Mouse (Mus musculus) hindbrain, embryonic 15.5 days (tissue): ENCODE results near the gene Gm9918. TPM values are rescaled to one million over a fixed set of nuclear protein-coding genes. Genes with fewer than 3 reads are reported as not detected.

Experiments
- ATAC-seq: fragments of 200-750 bp; cut with Nextera tagmentation; 2 replicates; pipeline ENCODE4 v1.8.0; 2017; ENCODE audit warnings: low read depth, moderate number of reproducible peaks, moderate TSS enrichment; ENCODE audit not compliant: low FRiP score
- H3K27ac ChIP-seq: fragments of 300-500 bp; sonication (generic); replicated peaks from 2 replicates; pipeline ENCODE4 v1.5.1; 2015; ENCODE audit warnings: mild to moderate bottlenecking, inconsistent platforms
- H3K27me3 ChIP-seq: fragments of 300-500 bp; sonication (generic); 2 replicates; pipeline ENCODE4 v1.6.1; 2015; ENCODE audit warnings: control low read depth, inconsistent platforms
- H3K36me3 ChIP-seq: fragments of 300-500 bp; sonication (generic); 2 replicates; pipeline ENCODE4 v1.6.1; 2015; ENCODE audit warnings: control low read depth, inconsistent platforms
- H3K4me1 ChIP-seq: fragments of 300-500 bp; sonication (generic); replicated peaks from 2 replicates; pipeline ENCODE4 v1.6.1; 2015; ENCODE audit warnings: control low read depth, inconsistent platforms
- H3K4me2 ChIP-seq: fragments of 300-500 bp; sonication (generic); 2 replicates; pipeline ENCODE4 v1.6.1; 2015; ENCODE audit warnings: moderate library complexity, mild to moderate bottlenecking, inconsistent platforms
- H3K4me3 ChIP-seq: fragments of 300-500 bp; sonication (generic); 2 replicates; pipeline ENCODE4 v1.5.1; 2015; ENCODE audit warnings: mild to moderate bottlenecking, inconsistent platforms
- H3K9ac ChIP-seq: fragments of 300-500 bp; sonication (generic); 2 replicates; pipeline ENCODE4 v1.6.1; 2015; ENCODE audit warnings: inconsistent platforms
- H3K9me3 ChIP-seq: fragments of 300-500 bp; sonication (generic); 2 replicates; pipeline ENCODE4 v1.6.1; 2016; ENCODE audit warnings: control low read depth, inconsistent platforms
- WGBS: fragments of 180-500 bp; shearing (Covaris S2); methylation state at CpG from one replicate; pipeline ENCODE4 v1.1.7; 2015; 5-methylcytosine and 5-hydroxymethylcytosine counted together
- polyA plus RNA-seq: library from polyadenylated mRNA; unstranded; fragments of >200 nt; fragmentation: Nextera tagmentation; extraction: Ambion mirVana; gene quantifications from 2 replicates; pipeline ENCODE4 v1.2.1, GENCODE M21; 2015

Gene Gm9918
- polyA plus RNA-seq, 1 experiment from 2014 or later = 0.06 TPM

DNA sequence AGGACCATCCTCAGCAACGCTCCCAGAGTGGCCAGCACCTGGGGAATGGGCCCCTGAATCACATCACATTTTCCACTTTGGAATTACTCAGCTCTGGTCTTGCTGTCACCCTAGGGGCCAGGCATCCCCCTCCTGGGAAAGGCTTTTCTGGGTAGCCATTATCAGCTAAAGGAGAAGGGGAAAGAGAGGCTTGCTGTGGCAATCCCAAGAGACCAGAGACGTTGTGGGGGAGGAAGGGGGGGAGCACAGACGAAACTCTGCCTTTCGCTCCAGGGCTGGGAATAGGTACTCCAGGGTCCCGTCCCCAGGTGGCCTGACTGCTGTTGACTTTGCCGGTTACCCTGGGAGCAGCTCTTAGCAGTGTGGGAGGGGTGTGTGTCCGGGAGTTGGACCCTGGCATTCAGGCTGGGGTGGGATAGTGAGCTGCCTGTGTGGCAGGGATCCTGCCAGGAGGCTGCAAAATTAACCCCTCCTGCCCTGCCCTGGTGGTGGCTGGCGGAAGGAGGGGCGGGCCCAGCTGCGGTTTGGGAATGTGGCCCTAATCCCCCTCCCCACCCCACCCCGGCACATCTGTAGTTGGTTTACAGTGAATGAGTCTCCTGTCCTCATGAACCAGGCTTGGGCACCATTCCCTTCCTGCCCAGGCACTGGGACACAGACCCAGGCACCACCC, 11.6 kb upstream of the Gm9918 start:
- Histone ChIP-seq H3K9me3 (no peaks in the 10 kb centered on the region), H3K4me3 (no peak overlapping the region), H3K4me2 (peak overlapping the region; percentile 93; the same call in 1 of the 2 replicates), H3K4me1 (peaks cover 23% of the 10 kb centered on the region), H3K27ac (no peak overlapping the region), H3K27me3 (peaks cover 42% of the 10 kb centered on the region), H3K36me3 (no peaks in the 10 kb centered on the region), H3K9ac (no peak overlapping the region)
- 12% methylated on average over 11 of the region's 11 CpGs for WGBS
- ATAC-seq = no peak

DNA sequence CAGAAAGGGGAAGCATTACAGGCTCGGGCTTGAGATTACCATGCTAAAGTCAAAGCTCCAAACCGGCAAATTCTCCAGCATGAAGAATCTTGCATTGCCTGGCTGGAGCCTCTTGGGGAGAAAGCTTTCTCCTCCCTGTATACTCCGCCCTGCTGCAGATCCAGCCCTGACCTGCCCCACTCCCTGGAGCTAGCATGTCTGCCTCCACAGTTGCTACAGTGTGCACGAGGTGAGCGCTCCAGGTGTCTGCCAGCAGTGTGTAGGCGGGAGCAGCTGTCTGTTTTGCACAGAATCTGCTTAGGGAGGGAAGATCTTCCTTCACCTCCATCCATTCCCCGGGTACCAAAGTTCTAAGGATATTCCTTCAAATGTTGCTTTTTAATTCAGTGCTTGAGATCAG, 7.8 kb upstream of the Gm9918 start:
- H3K4me1 ChIP-seq = peaks cover 13% of the 10 kb centered on the region
- no peak for ATAC-seq
- H3K4me3 ChIP-seq = no peak overlapping the region
- no peaks in the 10 kb centered on the region for H3K9me3 ChIP-seq
- no peak overlapping the region for H3K27ac ChIP-seq
- peaks cover 26% of the 10 kb centered on the region for H3K27me3 ChIP-seq
- H3K36me3 ChIP-seq = no peaks in the 10 kb centered on the region
- no peak overlapping the region for H3K4me2 ChIP-seq
- no peak overlapping the region for H3K9ac ChIP-seq
- 42% methylated on average over 7 of the region's 7 CpGs for WGBS

DNA sequence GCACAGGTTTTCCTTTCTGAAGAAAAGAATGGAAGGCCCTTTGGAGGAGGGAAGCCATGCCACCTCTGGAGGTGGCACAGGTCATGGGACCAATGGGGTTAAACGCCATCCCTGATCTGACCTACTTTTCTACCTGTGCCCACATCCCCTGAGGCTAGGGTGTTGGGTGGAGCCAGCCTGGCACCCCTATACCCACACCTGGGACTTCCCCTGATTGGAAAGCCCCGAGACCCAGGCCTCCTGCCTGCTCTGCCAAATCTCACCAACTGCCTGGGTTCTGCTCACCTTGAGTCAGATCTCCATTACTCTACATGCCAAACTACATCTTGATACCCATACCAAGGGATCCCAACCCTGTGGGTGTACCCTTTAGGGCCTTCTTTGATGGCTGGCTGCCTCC, 7.3 kb upstream of the Gm9918 start:
- peaks cover 22% of the 10 kb centered on the region for H3K27me3 ChIP-seq
- no peak overlapping the region for H3K27ac ChIP-seq
- no peak for ATAC-seq
- H3K4me3 ChIP-seq = no peak overlapping the region
- no peak overlapping the region for H3K9ac ChIP-seq
- no peaks in the 10 kb centered on the region for H3K9me3 ChIP-seq
- 68% methylated on average over 2 of the region's 2 CpGs for WGBS
- no peaks in the 10 kb centered on the region for H3K36me3 ChIP-seq
- H3K4me2 ChIP-seq = no peak overlapping the region
- peaks cover 8% of the 10 kb centered on the region for H3K4me1 ChIP-seq

DNA sequence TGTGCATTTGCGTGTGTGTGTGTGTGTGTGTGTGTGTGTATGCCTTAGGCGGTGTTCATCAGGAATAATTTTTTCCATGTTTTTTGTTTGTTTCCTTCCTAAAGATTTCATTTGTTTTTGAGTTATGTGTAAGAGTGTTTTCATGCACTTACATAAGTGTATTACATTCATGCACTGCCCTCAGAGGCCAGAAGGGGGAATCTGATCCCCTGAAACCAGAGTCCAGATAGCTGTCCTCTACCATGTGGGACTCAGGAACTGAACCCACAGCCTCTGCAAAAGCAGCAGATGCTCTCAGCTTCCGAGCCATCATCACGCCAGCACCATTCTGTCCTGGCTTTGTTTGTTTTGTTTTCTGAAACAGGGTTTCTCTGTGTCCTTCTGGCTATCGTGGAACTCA, 4.8 kb upstream of the Gm9918 start:
- H3K27ac ChIP-seq = no peak overlapping the region
- H3K36me3 ChIP-seq = no peaks in the 10 kb centered on the region
- H3K9ac ChIP-seq = no peak overlapping the region
- no peak overlapping the region for H3K4me2 ChIP-seq
- H3K4me3 ChIP-seq = no peak overlapping the region
- ATAC-seq = no peak
- H3K9me3 ChIP-seq = no peaks in the 10 kb centered on the region
- no peaks in the 10 kb centered on the region for H3K4me1 ChIP-seq
- whole genome bisulfite sequencing = 94% methylated on average over 5 of the region's 5 CpGs
- peaks cover 19% of the 10 kb centered on the region; the same call in 1 of the 2 replicates for H3K27me3 ChIP-seq

DNA sequence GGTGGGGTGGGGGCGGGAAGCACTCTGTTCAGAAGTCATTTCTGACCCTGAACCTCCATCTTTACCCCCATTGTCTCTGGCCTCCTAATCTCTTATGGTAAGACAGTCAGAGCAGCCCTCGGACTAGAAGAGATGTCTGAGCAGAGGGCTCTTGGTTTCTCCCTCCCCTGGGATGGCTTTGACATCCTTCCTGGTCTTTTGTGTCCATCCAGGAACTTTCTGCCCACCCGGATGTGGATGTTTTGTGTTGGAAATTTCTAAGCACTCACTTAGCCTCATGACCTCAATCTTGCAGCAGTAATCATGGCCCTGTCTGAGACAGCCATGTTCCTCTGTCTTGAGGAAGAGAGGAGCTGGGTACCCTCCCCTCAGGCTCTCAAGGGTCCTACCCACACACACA, 1.1 kb downstream of the Gm9918 start:
- Histone ChIP-seq H3K9ac (no peak overlapping the region), H3K36me3 (no peaks in the 10 kb centered on the region), H3K4me2 (no peak overlapping the region), H3K27me3 (peaks cover 22% of the 10 kb centered on the region; the same call in 1 of the 2 replicates), H3K27ac (no peak overlapping the region), H3K4me3 (no peak overlapping the region), H3K9me3 (no peaks in the 10 kb centered on the region), H3K4me1 (no peaks in the 10 kb centered on the region; the same call in 1 of the 2 replicates)
- no peak for ATAC-seq
- WGBS = 21% methylated on average over 3 of the region's 3 CpGs

DNA sequence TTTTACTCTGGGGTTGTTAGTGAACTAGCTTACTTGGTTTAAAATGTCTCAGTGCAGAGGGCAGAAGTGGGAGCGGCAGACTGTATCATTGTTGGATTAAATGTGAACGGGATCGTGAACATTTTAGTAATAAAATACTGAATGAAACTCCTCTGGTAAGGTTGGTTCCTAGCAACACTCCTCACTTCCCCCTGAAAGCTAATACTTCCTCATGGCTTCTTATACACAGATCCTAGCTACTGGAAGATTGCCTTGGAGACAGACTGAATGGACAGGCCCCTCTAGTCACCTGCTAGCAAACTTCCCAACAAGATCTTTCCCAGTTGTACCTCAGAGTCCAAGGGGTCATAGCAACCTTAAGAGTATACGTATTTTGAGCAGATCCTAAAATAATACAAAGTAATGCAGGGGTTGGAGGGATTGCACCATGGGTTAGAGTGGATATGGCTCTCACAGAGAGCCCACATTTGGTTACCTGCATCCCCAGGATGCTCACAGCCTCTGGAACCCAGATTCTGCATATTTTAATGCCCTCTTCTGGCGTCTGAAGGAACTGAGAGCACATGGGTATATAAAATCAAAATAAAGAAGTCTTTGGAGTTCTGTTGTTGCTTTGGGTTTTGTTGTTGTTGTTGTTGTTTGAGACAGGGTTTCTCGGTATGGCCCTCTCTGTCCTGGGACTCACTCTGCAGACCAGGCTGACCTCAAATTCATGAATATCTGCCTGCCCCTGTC, 3.8 kb downstream of the Gm9918 start:
- Histone ChIP-seq H3K9ac (no peak overlapping the region), H3K27me3 (peaks cover 22% of the 10 kb centered on the region; the same call in 1 of the 2 replicates), H3K36me3 (no peaks in the 10 kb centered on the region), H3K4me2 (no peak overlapping the region), H3K27ac (no peak overlapping the region), H3K4me3 (no peak overlapping the region), H3K4me1 (peaks cover 4% of the 10 kb centered on the region; the same call in 1 of the 2 replicates), H3K9me3 (no peaks in the 10 kb centered on the region)
- 72% methylated on average over 6 of the region's 6 CpGs for WGBS
- no peak for ATAC-seq

DNA sequence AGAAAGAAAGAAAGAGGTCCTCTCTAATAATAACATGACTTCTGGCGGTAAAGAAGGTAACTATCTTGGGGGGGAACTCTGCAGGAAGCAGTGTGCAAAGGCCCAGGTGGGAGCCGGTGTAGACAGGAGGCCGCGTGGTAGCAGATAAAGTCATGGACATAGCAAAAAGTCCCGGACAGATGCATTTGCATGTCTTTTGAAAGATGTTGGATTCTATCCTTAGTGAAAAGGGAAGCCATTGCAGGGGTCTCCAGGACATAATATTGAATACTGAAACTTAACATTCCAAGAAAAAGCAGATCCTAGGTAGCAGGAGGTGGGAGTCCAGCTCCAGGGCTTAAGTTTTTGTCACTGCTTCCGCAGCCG, 8.3 kb downstream of the Gm9918 start:
- Histone ChIP-seq H3K9ac (peak overlapping the region; percentile 86), H3K36me3 (0 out of 2 replicates have a peak, but pooled peaks cover 21% of the 10 kb centered on the region), H3K4me2 (peak overlapping the region; percentile 79), H3K27me3 (no peaks in the 10 kb centered on the region), H3K9me3 (no peaks in the 10 kb centered on the region), H3K4me1 (peaks cover 23% of the 10 kb centered on the region), H3K27ac (peak overlapping the region; percentile 90), H3K4me3 (peak overlapping the region; percentile 84)
- 33% methylated on average over 7 of the region's 7 CpGs for WGBS
- ATAC-seq = no peak

DNA sequence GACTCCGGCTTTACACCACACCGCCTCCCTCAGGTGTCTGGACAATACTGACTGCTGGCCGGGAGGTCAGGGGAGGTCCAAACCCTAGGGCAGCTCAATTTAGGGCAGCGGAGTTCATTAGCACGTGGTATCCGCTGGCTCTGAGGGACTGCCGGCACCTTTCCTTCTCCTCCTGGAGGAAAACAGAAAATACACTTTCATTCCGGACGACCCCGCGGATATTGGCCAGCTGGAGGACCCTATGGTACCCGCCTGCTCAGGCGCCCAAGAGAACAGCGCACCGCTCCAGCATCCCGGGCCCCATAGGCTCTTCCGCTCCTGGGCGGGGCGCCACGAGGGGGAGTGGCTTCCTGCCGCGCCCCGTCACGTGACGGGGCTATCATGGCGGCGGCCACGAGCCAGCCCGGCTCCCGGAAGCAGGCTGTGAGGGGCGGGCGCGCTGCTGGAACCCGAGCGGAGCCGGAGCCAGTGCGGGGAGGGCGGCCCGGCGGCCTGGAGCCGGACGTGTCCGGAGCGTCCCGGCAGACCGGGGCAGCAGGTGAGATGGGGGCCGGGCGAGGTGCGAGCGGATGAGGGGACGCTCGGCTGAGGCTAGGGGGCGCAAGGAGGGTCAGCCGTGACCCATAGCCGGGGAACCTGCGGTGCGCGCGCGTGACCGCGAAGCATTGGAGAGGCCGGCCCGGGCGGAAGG, 8.9 kb downstream of the Gm9918 start, which contains the start of gene Mfsd5:
TSS of gene Mfsd5 (plus strand) at position 363 of the 691 bp plus-strand sequence.
- Histone ChIP-seq H3K27me3 (no peaks in the 10 kb centered on the region), H3K9me3 (no peaks in the 10 kb centered on the region), H3K4me3 (peak within 1 kb of the TSS; percentile 84), H3K36me3 (0 out of 2 replicates have a peak, but pooled peaks cover 21% of the 10 kb centered on the region), H3K27ac (peak within 1 kb of the TSS; percentile 90), H3K4me2 (peak within 1 kb of the TSS; percentile 79), H3K4me1 (peaks cover 23% of the 10 kb centered on the region), H3K9ac (peak within 1 kb of the TSS; percentile 86)
- under 1% methylated on average over 63 of the region's 65 CpGs for WGBS
- peak; percentile 95 for ATAC-seq

DNA sequence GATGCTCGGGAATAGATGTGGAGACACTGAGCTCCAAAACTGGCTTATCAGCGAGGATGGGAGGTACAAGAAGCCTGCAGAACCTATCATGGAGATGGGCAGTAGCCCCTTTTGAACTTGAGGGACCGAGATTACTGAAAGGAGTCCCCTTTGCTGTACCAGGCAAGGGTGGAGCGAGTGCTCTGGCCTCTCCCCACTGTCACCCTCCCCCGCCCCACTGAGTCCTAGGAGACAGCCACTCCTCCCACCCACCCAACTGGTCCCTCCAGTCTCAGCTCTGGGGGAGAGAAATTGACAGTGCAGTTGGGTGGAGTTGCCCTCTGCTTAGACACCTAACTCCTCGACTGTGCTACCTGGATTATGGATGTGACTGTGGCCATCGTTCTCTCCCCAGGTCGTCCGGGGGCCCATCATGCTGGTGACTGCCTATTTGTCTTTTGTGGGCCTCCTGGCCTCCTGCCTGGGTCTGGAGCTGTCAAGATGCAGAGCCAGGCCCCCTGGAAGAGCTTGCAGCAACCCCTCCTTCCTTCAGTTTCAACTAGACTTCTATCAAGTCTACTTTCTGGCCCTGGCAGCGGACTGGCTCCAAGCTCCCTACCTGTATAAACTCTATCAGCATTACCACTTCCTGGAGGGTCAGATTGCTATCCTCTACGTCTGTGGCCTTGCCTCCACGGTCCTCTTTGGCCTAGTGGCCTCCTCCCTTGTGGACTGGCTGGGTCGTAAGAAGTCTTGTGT, 9.6 kb downstream of the Gm9918 start:
- Histone ChIP-seq H3K36me3 (0 out of 2 replicates have a peak, but pooled peaks cover 21% of the 10 kb centered on the region), H3K27me3 (no peaks in the 10 kb centered on the region), H3K4me2 (peak overlapping the region; percentile 79), H3K9me3 (no peaks in the 10 kb centered on the region), H3K27ac (peak overlapping the region; percentile 90), H3K4me3 (peak overlapping the region; percentile 84), H3K9ac (peak overlapping the region; percentile 86), H3K4me1 (peaks cover 23% of the 10 kb centered on the region)
- 33% methylated on average over 13 of the region's 13 CpGs for WGBS
- peak; percentile 44 for ATAC-seq

DNA sequence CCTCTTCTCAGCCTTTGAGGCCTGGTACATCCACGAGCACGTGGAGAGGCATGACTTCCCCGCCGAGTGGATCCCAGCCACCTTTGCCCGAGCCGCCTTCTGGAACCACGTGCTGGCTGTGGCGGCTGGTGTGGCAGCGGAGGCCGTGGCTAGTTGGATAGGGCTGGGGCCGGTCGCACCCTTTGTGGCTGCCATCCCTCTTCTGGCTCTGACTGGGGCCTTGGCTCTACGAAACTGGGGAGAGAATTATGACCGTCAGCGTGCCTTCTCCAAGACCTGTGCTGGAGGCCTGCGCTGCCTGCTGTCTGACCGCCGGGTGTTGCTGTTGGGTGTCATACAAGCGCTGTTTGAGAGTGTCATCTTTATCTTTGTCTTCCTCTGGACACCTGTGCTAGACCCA, 10.3 kb downstream of the Gm9918 start:
- no peak overlapping the region for H3K9ac ChIP-seq
- ATAC-seq = no peak
- no peaks in the 10 kb centered on the region for H3K27me3 ChIP-seq
- H3K36me3 ChIP-seq = 0 out of 2 replicates have a peak, but pooled peaks cover 21% of the 10 kb centered on the region
- no peaks in the 10 kb centered on the region for H3K9me3 ChIP-seq
- 95% methylated on average over 19 of the region's 19 CpGs for WGBS
- peak overlapping the region; percentile 84; the same call in 1 of the 2 replicates for H3K4me3 ChIP-seq
- H3K27ac ChIP-seq = no peak overlapping the region
- peak overlapping the region; percentile 79 for H3K4me2 ChIP-seq
- peaks cover 23% of the 10 kb centered on the region for H3K4me1 ChIP-seq

DNA sequence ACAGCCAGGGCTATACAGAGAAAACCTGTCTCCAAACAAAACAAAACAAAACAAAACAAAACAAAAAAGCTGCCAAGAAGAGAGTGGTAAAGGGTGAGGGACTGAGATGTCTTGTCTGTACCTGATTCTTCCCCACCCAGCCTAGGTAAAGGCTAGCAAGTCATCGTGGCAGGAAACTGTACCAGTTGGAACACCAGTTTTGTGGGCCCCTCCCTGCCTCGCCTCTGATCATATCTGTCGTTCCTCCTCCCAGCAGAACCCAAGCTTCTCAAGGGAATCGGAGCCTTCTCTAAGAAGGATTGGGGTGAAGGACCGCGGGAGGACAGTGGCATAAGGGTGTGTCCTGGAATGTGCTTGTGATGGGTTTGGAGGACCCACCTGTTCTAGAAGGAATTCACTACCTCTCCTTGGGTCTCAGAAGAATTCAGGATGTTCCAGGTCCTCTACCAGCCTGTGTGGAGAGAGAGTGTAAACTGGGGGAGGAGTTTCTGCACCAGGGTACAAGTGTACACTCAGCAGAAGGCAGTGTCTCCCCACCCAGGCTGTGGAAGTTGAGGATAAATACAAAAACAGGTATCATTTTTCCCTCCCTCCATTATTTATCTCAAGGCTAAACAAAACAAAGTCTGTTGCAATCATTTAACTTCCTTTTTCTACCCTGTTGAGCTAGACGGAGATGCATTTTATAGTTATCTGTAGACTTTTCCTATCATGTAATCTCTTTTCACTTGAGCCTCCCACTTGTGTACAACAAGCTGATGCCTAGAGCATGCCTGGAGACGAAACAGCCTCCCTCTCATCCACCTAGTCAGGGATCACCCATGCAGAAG, 12.3 kb downstream of the Gm9918 start:
- no peak overlapping the region for H3K4me3 ChIP-seq
- no peak overlapping the region for H3K4me2 ChIP-seq
- no peaks in the 10 kb centered on the region for H3K9me3 ChIP-seq
- peaks cover 23% of the 10 kb centered on the region for H3K4me1 ChIP-seq
- 88% methylated on average over 8 of the region's 8 CpGs for WGBS
- H3K9ac ChIP-seq = no peak overlapping the region
- 0 out of 2 replicates have a peak, but pooled peaks cover 21% of the 10 kb centered on the region for H3K36me3 ChIP-seq
- H3K27me3 ChIP-seq = no peaks in the 10 kb centered on the region
- no peak overlapping the region for H3K27ac ChIP-seq
- no peak for ATAC-seq
